Mouse (Mus musculus) E14TG2a.4 (cell line): ENCODE results near the gene Nr6a1.

ENCODE experiments used
- H3K27me3 ChIP-seq: 2 replicates; pipeline ENCODE4 v1.6.1; 2014; ENCODE audit warnings: low read length, control low read depth; ENCODE audit not compliant: insufficient read depth
- H3K36me3 ChIP-seq: 2 replicates; pipeline ENCODE4 v1.6.1; 2014; ENCODE audit warnings: low read length, control low read depth; ENCODE audit not compliant: insufficient read depth
- H3K4me1 ChIP-seq: replicated peaks from 2 replicates; pipeline ENCODE4 v1.6.1; 2014; ENCODE audit warnings: low read depth, low read length, control low read depth
- H3K4me3 ChIP-seq: replicated peaks from 2 replicates; pipeline ENCODE4 v1.5.1; 2014; ENCODE audit warnings: mild to moderate bottlenecking, low read length
- H3K9me3 ChIP-seq: 2 replicates; pipeline ENCODE4 v1.6.1; 2014; ENCODE audit warnings: low read length, control low read depth
- CTCF ChIP-seq: conservative IDR thresholded peaks from 2 replicates; pipeline ENCODE4 v1.5.1; 2014; ENCODE audit warnings: low read length
- NANOG ChIP-seq: IDR thresholded peaks from 2 replicates; pipeline ENCODE4 v1.6.1; 2014; ENCODE audit warnings: borderline replicate concordance, low read length, mixed read lengths
- POU5F1 ChIP-seq: IDR thresholded peaks from 2 replicates; pipeline ENCODE4 v1.6.1; 2014; ENCODE audit warnings: low read length, borderline replicate concordance

Nr6a1 gene

DNA sequence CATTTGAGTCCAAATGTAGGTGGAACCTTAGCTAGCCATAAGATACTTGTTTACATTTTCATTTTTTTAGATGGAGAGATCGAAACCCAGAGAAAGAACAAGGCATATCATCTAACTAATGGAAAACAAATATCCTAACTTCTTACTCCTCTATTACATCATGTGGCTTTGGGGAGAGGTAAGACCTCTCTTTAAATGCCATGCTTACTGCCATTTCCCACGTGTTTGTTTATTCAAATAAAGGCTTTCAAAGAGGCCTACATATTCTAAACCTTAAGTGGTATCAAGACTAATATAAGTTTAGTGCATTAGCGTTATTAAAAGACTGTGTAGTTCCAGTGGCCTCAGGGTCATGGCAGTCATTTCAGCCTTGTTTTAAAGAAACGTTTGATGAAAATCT lies 140.2 kb downstream of the Nr6a1 start:
- Histone ChIP-seq H3K9me3 (no peaks in the 10 kb centered on the region), H3K27me3 (no peaks in the 10 kb centered on the region)

DNA sequence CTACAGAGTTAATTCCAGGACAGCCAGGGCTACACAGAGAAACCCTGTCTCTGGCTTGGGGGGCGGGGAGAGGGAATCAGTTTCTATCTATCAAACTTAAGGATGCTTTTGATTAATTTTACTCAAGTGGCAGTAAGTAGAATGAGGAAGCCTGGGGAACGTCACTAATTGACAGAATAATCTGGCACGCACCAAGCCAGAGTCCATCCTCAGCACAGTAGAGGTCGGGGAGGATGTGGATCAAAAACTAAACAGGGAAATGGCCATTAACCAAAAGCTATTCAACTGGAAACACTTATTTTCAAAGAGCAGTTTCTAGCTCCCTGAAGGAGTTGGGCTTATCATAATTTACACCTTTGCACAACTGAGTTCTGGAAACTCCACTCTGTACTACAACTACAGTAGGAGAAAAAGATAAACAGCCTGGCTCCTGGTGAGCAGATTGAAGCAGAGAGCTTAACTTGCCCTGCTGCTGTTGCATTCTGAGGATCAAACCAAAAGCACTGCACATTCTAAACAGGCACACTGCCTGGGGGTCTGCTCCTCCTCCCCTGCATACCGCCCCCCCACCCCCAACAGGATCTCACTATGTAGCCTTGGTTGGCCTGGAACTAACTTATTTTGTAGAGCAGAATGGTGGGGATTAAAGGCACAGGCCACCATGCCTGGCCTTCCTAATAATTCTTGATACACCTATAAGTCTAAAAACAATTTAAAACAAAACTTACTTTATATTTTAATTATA lies 141.1 kb downstream of the Nr6a1 start:
- no peak overlapping the region for H3K4me3 ChIP-seq
- TF ChIP-seq POU5F1 (no peak), NANOG (no peak), CTCF (no peak)
- H3K27me3 ChIP-seq, result no peaks in the 10 kb centered on the region
- H3K9me3 ChIP-seq, result no peaks in the 10 kb centered on the region
- H3K36me3 ChIP-seq, result no peaks in the 10 kb centered on the region
- peaks cover 60% of the 10 kb centered on the region for H3K4me1 ChIP-seq

More for the DNA sequence above, 140.2 kb downstream of the Nr6a1 start:
- Histone ChIP-seq H3K4me1 (peaks cover 54% of the 10 kb centered on the region), H3K36me3 (no peaks in the 10 kb centered on the region), H3K4me3 (no peak overlapping the region)
- no peak for TF ChIP-seq NANOG
- no peak for TF ChIP-seq POU5F1
- no peak for TF ChIP-seq CTCF

DNA sequence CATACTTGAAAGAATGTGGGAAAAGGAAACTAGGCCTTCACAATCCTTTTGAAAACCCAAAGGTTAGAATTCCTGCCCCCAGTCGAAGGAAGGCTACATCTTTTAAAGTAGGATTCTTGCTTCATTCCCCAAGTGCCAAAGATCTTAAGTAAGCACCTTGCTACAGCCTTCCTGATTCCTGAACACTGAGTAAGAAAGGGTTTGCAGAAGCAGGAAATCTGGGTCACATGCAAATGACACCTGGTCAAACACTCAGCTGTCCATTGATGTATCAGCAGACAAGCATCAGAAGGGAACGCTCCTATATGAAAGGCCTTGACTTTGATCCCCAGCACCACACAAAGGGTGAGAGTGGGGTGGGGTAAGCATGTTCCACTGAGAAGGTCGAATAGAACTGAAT lies 142.4 kb downstream of the Nr6a1 start:
- no peak overlapping the region for H3K4me3 ChIP-seq
- H3K36me3 ChIP-seq, result no peaks in the 10 kb centered on the region
- H3K27me3 ChIP-seq, result no peaks in the 10 kb centered on the region
- no peaks in the 10 kb centered on the region for H3K9me3 ChIP-seq
- peaks cover 51% of the 10 kb centered on the region for H3K4me1 ChIP-seq
- TF ChIP-seq CTCF, result no peak
- no peak for TF ChIP-seq POU5F1
- TF ChIP-seq NANOG, result no peak

- TF ChIP-seq NANOG (no peak), CTCF (no peak), POU5F1 (no peak)
- no peaks in the 10 kb centered on the region for H3K36me3 ChIP-seq
Measured at GRCm38 (mm10) chr2:38784396-38784795, 143.1 kb downstream of the Nr6a1 start.

GRCm38 (mm10) chr2:38783364-38783763 lies 144.1 kb downstream of the Nr6a1 start:
- TF ChIP-seq NANOG, result no peak
- no peak for TF ChIP-seq POU5F1
- no peak for TF ChIP-seq CTCF

More at GRCm38 (mm10) chr2:38784396-38784795, 143.1 kb downstream of the Nr6a1 start:
- no peaks in the 10 kb centered on the region for H3K9me3 ChIP-seq
- peaks cover 51% of the 10 kb centered on the region for H3K4me1 ChIP-seq
- no peaks in the 10 kb centered on the region for H3K27me3 ChIP-seq
- no peak overlapping the region for H3K4me3 ChIP-seq

DNA sequence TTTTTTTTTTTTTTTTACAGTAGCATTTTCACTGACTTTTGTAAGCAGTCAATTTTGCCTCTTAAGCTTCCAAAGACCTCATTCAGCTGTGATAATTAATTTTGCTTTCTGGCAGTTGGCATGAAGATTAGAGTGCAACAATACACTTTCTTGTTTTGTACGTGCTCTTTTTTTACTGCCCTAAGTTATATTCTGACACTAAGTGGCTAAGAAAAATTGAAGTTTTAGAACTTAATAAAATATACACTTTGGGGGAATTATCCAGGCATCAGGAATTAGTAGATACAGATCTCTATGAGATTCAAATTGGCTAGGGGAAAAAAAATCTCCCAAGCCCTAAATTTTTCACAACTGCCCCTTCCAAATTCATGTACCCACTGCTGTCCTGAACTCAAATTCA lies 144.8 kb downstream of the Nr6a1 start:
- Histone ChIP-seq H3K9me3 (no peaks in the 10 kb centered on the region), H3K27me3 (no peaks in the 10 kb centered on the region), H3K4me1 (peaks cover 51% of the 10 kb centered on the region), H3K4me3 (no peak overlapping the region), H3K36me3 (no peaks in the 10 kb centered on the region)
- TF ChIP-seq CTCF (no peak), NANOG (no peak), POU5F1 (no peak)

More at GRCm38 (mm10) chr2:38783364-38783763, 144.1 kb downstream of the Nr6a1 start:
- H3K27me3 ChIP-seq, result no peaks in the 10 kb centered on the region
- H3K4me3 ChIP-seq, result no peak overlapping the region
- no peaks in the 10 kb centered on the region for H3K36me3 ChIP-seq
- peaks cover 51% of the 10 kb centered on the region for H3K4me1 ChIP-seq
- no peaks in the 10 kb centered on the region for H3K9me3 ChIP-seq

DNA sequence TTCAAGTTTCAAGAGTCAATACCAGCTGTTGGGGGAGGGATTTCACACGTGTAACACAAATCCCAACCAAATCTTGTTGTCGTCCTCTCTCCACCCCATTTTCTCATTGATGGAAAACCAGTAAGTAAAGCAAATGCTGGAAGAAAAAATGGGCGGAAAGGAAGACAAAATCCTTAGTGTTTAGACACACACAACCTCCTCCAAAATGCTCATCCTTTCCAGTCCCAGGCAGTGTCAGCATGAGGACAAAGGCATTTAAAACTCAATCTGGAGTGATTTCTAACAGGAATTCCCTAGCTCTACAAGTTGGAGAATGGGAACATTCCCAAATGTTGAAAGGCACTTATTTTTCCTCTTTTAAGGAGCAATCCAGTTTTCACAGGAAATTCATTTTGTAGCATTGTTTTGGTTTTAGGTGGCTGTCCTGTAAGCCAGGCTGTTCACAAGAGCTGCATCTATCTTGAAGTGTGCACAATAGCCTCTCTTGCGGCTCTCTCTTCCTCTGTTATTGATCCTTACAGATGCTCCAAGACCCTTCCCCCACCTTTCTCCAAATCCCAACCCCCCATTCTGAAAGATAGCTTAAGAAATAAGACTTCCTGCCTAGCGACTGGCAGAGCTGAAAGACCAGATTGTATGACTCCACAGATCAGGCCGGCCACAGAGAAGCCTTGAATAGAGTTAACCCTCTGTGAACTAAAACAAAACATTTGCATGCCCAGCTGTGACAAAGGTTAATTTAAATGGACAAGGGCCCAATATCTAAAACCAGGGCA lies 145.4 kb downstream of the Nr6a1 start:
- TF ChIP-seq POU5F1 (no peak), NANOG (no peak), CTCF (no peak)
- no peaks in the 10 kb centered on the region for H3K9me3 ChIP-seq
- H3K4me3 ChIP-seq, result 0 out of 2 replicates have a peak overlapping the region, but pooled peaks have one; percentile 1
- H3K36me3 ChIP-seq, result no peaks in the 10 kb centered on the region
- H3K4me1 ChIP-seq, result peaks cover 49% of the 10 kb centered on the region
- no peaks in the 10 kb centered on the region for H3K27me3 ChIP-seq

GRCm38 (mm10) chr2:38779939-38780338 lies 147.5 kb downstream of the Nr6a1 start:
- no peaks in the 10 kb centered on the region for H3K9me3 ChIP-seq

GRCm38 (mm10) chr2:38777326-38777725 lies 150.2 kb downstream of the Nr6a1 start:
- no peak overlapping the region for H3K4me3 ChIP-seq
- no peaks in the 10 kb centered on the region for H3K36me3 ChIP-seq
- H3K9me3 ChIP-seq, result no peaks in the 10 kb centered on the region
- TF ChIP-seq CTCF (no peak), NANOG (no peak), POU5F1 (no peak)
- peaks cover 12% of the 10 kb centered on the region for H3K4me1 ChIP-seq
- no peaks in the 10 kb centered on the region for H3K27me3 ChIP-seq

More at GRCm38 (mm10) chr2:38779939-38780338, 147.5 kb downstream of the Nr6a1 start:
- H3K4me1 ChIP-seq, result peaks cover 31% of the 10 kb centered on the region
- no peak overlapping the region for H3K4me3 ChIP-seq
- no peaks in the 10 kb centered on the region for H3K27me3 ChIP-seq
- H3K36me3 ChIP-seq, result no peaks in the 10 kb centered on the region
- TF ChIP-seq CTCF, result no peak
- no peak for TF ChIP-seq POU5F1
- TF ChIP-seq NANOG, result no peak
